In genomic region chr2:118760311-118761025, GRCm38 (mm10) we compare ENCODE assay signal across 10 mouse cellular contexts. TPM values are rescaled to one million over a fixed set of nuclear protein-coding genes. Genes with fewer than 3 reads are reported as not detected.
DNase-seq lines count a peak whose midpoint lies in the region; ATAC-seq lines count a peak whose summit lies in the region.
"Had no signal": no experiment of that assay in that cellular context is flagged by ENCODE, and none has a peak within 500 bp of the region (broad histone marks: within the 10 kb centered on the region; RNA-seq: fewer than 3 reads in every experiment).

No protein-coding gene starts in this region.

- H3K9ac ChIP-seq in forebrain, embryonic 13.5 days = peak overlapping the region; percentile 62
- H3K9ac ChIP-seq in forebrain, embryonic 11.5 days (ENCODE audit: low read length) = no peak overlapping the region
- H3K9ac ChIP-seq in hindbrain, embryonic 13.5 days = 0 out of 2 replicates have a peak overlapping the region, but pooled peaks have one; percentile 71
- H3K9ac ChIP-seq: liver, embryonic 15.5 days had no signal

- peaks cover 7% of the 10 kb centered on the region; the same call in 1 of the 2 replicates for H3K27me3 ChIP-seq in forebrain, embryonic 13.5 days
- H3K27me3 ChIP-seq in forebrain, embryonic 11.5 days (ENCODE audit: control insufficient read depth, insufficient read depth, low read length) = peaks cover 7% of the 10 kb centered on the region
- H3K27me3 ChIP-seq in hindbrain, embryonic 13.5 days = peaks cover 16% of the 10 kb centered on the region; the same call in 1 of the 2 replicates
- peaks cover 81% of the 10 kb centered on the region for H3K27me3 ChIP-seq in hindbrain, embryonic 10.5 days (ENCODE audit: insufficient read depth, poor library complexity, severe bottlenecking)

- no peak for DNase-seq in forebrain, embryonic 11.5 days (ENCODE audit: low spot score)
- no peak for DNase-seq in hindbrain, embryonic 10.5 days (ENCODE audit: low spot score)
- DNase-seq in 3134 (ENCODE audit: extremely low read depth, insufficient read length, low spot score) = peak; percentile 84
- DNase-seq in T-cell, adult 2 months (ENCODE audit: low spot score) = no peak
- DNase-seq in cerebellum, adult 11 months = no peak

- H3K9me3 ChIP-seq in forebrain, embryonic 13.5 days (replicated peaks) = no peaks in the 10 kb centered on the region
- H3K9me3 ChIP-seq in forebrain, embryonic 11.5 days (ENCODE audit: control insufficient read depth, low read length) = no peaks in the 10 kb centered on the region
- no peaks in the 10 kb centered on the region for H3K9me3 ChIP-seq in hindbrain, embryonic 13.5 days
- H3K9me3 ChIP-seq in hindbrain, embryonic 10.5 days = no peaks in the 10 kb centered on the region
- H3K9me3 ChIP-seq: liver, embryonic 15.5 days had no signal

- H3K27ac ChIP-seq in forebrain, embryonic 13.5 days = no peak overlapping the region
- H3K27ac ChIP-seq in forebrain, embryonic 11.5 days (ENCODE audit: low read depth, low read length) = no peak overlapping the region
- peak overlapping the region; percentile 96; the same call in 1 of the 2 replicates for H3K27ac ChIP-seq in hindbrain, embryonic 13.5 days
- no peak overlapping the region for H3K27ac ChIP-seq in hindbrain, embryonic 10.5 days
- peak overlapping the region; percentile 96 for H3K27ac ChIP-seq in brown adipose tissue, adult 24 weeks (replicated peaks; ENCODE audit: low read depth, low read length)
- H3K27ac ChIP-seq: liver, embryonic 15.5 days had no signal

- peaks cover 7% of the 10 kb centered on the region; the same call in 1 of the 2 replicates for H3K36me3 ChIP-seq in forebrain, embryonic 13.5 days (ENCODE audit: poor library complexity, severe bottlenecking)
- H3K36me3 ChIP-seq in forebrain, embryonic 11.5 days (ENCODE audit: control insufficient read depth, insufficient read depth, low read length) = no peaks in the 10 kb centered on the region
- H3K36me3 ChIP-seq in hindbrain, embryonic 13.5 days = no peaks in the 10 kb centered on the region
- no peaks in the 10 kb centered on the region for H3K36me3 ChIP-seq in hindbrain, embryonic 10.5 days
- H3K36me3 ChIP-seq: liver, embryonic 15.5 days had no signal

- H3K4me2 ChIP-seq in forebrain, embryonic 13.5 days = no peak overlapping the region
- no peak overlapping the region for H3K4me2 ChIP-seq in forebrain, embryonic 11.5 days (ENCODE audit: low read depth, low read length, severe bottlenecking)
- no peak overlapping the region for H3K4me2 ChIP-seq in hindbrain, embryonic 13.5 days

- no peak for ATAC-seq in forebrain, embryonic 13.5 days
- no peak for ATAC-seq in forebrain, embryonic 11.5 days (replicated peaks; ENCODE audit: low FRiP score)
- ATAC-seq in hindbrain, embryonic 13.5 days (ENCODE audit: low FRiP score) = no peak

- peaks cover 50% of the 10 kb centered on the region for H3K4me1 ChIP-seq in forebrain, embryonic 13.5 days
- peaks cover 25% of the 10 kb centered on the region for H3K4me1 ChIP-seq in forebrain, embryonic 11.5 days (replicated peaks; ENCODE audit: control insufficient read depth, insufficient read depth, low read length)
- H3K4me1 ChIP-seq in hindbrain, embryonic 13.5 days (replicated peaks) = peaks cover 50% of the 10 kb centered on the region
- H3K4me1 ChIP-seq in hindbrain, embryonic 10.5 days (replicated peaks) = peaks cover 47% of the 10 kb centered on the region
- H3K4me1 ChIP-seq in brown adipose tissue, adult 24 weeks (ENCODE audit: control insufficient read depth, insufficient read depth, insufficient read length, low read length) = peaks cover 28% of the 10 kb centered on the region

- H3K4me3 ChIP-seq in forebrain, embryonic 13.5 days = no peak overlapping the region
- H3K4me3 ChIP-seq in forebrain, embryonic 11.5 days (ENCODE audit: low read depth, low read length) = no peak overlapping the region
- no peak overlapping the region for H3K4me3 ChIP-seq in hindbrain, embryonic 13.5 days
- H3K4me3 ChIP-seq in hindbrain, embryonic 10.5 days = no peak overlapping the region
- H3K4me3 ChIP-seq in brown adipose tissue, adult 24 weeks (ENCODE audit: insufficient read depth, low read depth, low read length) = no peak overlapping the region
- H3K4me3 ChIP-seq: liver, embryonic 15.5 days had no signal

- 84% methylated on average over 11 of the region's 11 CpGs for WGBS in forebrain, embryonic 13.5 days
- 82% methylated on average over 11 of the region's 11 CpGs for WGBS in forebrain, embryonic 11.5 days
- WGBS in hindbrain, embryonic 13.5 days = 84% methylated on average over 11 of the region's 11 CpGs
- WGBS in hindbrain, embryonic 10.5 days = 81% methylated on average over 11 of the region's 11 CpGs

RNA-seq across cellular contexts. Expression of gene Ccdc9b, which starts 2.0 kb away (rescaled TPM):
- polyA plus RNA-seq in forebrain, embryonic 13.5 days (2015; fragmentation: Nextera tagmentation; extraction: Ambion mirVana) = 1.5 and 2.0 TPM in 2 replicates
- 0.36 and 0.87 TPM in 2 replicates for polyA plus RNA-seq in forebrain, embryonic 11.5 days (2014; fragmentation: Nextera tagmentation; extraction: Ambion mirVana)
- polyA plus RNA-seq in hindbrain, embryonic 13.5 days (2015; fragmentation: Nextera tagmentation; extraction: Ambion mirVana) = 1.2 and 1.4 TPM in 2 replicates
- 0.50 and 0.55 TPM in 2 replicates for polyA plus RNA-seq in hindbrain, embryonic 10.5 days (2016; fragmentation: Nextera tagmentation; extraction: Ambion mirVana)
- polyA plus RNA-seq in brown adipose tissue, adult 24 weeks (2012; ENCODE audit: insufficient read depth, insufficient read length, missing spikeins) = 4.0 and 4.8 TPM in 2 replicates

RNA-seq across cellular contexts. Expression of gene Phgr1, which starts 12.1 kb away (rescaled TPM):
- polyA plus RNA-seq in forebrain, embryonic 13.5 days (2015; fragmentation: Nextera tagmentation; extraction: Ambion mirVana) = not detected in 2 replicates
- polyA plus RNA-seq in forebrain, embryonic 11.5 days (2014; fragmentation: Nextera tagmentation; extraction: Ambion mirVana) = not detected in 2 replicates
- not detected in 2 replicates for polyA plus RNA-seq in hindbrain, embryonic 13.5 days (2015; fragmentation: Nextera tagmentation; extraction: Ambion mirVana)
- not detected in 2 replicates for polyA plus RNA-seq in hindbrain, embryonic 10.5 days (2016; fragmentation: Nextera tagmentation; extraction: Ambion mirVana)
- not detected in 2 replicates for polyA plus RNA-seq in brown adipose tissue, adult 24 weeks (2012; ENCODE audit: insufficient read depth, insufficient read length, missing spikeins)
- polyA plus RNA-seq: kidney, adult 2 months; liver, embryonic 15.5 days had no signal

RNA-seq across cellular contexts. Expression of gene Inafm2, which starts 14.9 kb away (rescaled TPM):
- 26.3 and 27.0 TPM in 2 replicates for polyA plus RNA-seq in forebrain, embryonic 13.5 days (2015; fragmentation: Nextera tagmentation; extraction: Ambion mirVana)
- 28.6 and 30.4 TPM in 2 replicates for polyA plus RNA-seq in forebrain, embryonic 11.5 days (2014; fragmentation: Nextera tagmentation; extraction: Ambion mirVana)
- polyA plus RNA-seq in hindbrain, embryonic 13.5 days (2015; fragmentation: Nextera tagmentation; extraction: Ambion mirVana) = 23.5 and 24.8 TPM in 2 replicates
- 22.1 and 22.9 TPM in 2 replicates for polyA plus RNA-seq in hindbrain, embryonic 10.5 days (2016; fragmentation: Nextera tagmentation; extraction: Ambion mirVana)
- 41.7 and 48.7 TPM in 2 replicates for polyA plus RNA-seq in brown adipose tissue, adult 24 weeks (2012; ENCODE audit: insufficient read depth, insufficient read length, missing spikeins)

RNA-seq across cellular contexts. Expression of gene Disp2, which starts 19.1 kb away (rescaled TPM):
- 13.6 and 15.7 TPM in 2 replicates for polyA plus RNA-seq in forebrain, embryonic 13.5 days (2015; fragmentation: Nextera tagmentation; extraction: Ambion mirVana)
- polyA plus RNA-seq in forebrain, embryonic 11.5 days (2014; fragmentation: Nextera tagmentation; extraction: Ambion mirVana) = 5.4 and 5.9 TPM in 2 replicates
- polyA plus RNA-seq in hindbrain, embryonic 13.5 days (2015; fragmentation: Nextera tagmentation; extraction: Ambion mirVana) = 37.3 and 41.5 TPM in 2 replicates
- 3.6 and 8.9 TPM in 2 replicates for polyA plus RNA-seq in hindbrain, embryonic 10.5 days (2016; fragmentation: Nextera tagmentation; extraction: Ambion mirVana)
- 0.32 and 0.38 TPM in 2 replicates for polyA plus RNA-seq in brown adipose tissue, adult 24 weeks (2012; ENCODE audit: insufficient read depth, insufficient read length, missing spikeins)

RNA-seq across cellular contexts. Expression of gene Plcb2, which starts 32.2 kb away (rescaled TPM):
- polyA plus RNA-seq in forebrain, embryonic 13.5 days (2015; fragmentation: Nextera tagmentation; extraction: Ambion mirVana) = 0.17 and 0.43 TPM in 2 replicates
- 0.33 and 0.45 TPM in 2 replicates for polyA plus RNA-seq in forebrain, embryonic 11.5 days (2014; fragmentation: Nextera tagmentation; extraction: Ambion mirVana)
- polyA plus RNA-seq in hindbrain, embryonic 13.5 days (2015; fragmentation: Nextera tagmentation; extraction: Ambion mirVana) = 0.48 and 0.64 TPM in 2 replicates
- 0.31 and 0.43 TPM in 2 replicates for polyA plus RNA-seq in hindbrain, embryonic 10.5 days (2016; fragmentation: Nextera tagmentation; extraction: Ambion mirVana)
- polyA plus RNA-seq in brown adipose tissue, adult 24 weeks (2012; ENCODE audit: insufficient read depth, insufficient read length, missing spikeins) = 0.67 and 0.71 TPM in 2 replicates

Comparison
In these comparisons a context has a peak if more than half of its experiments do, and no peak if none do; other contexts are left out.
1. H3K27ac ChIP-seq: peak in hindbrain, embryonic 13.5 days (single experiment) and brown adipose tissue, adult 24 weeks (single experiment); none in forebrain, embryonic 13.5 days (single experiment), forebrain, embryonic 11.5 days (single experiment) and hindbrain, embryonic 10.5 days (single experiment).